Mouse (Mus musculus) ES-E14 (cell line): ENCODE results near the gene Jak2.

Source experiments
- HCFC1 ChIP-seq: IDR thresholded peaks from 2 replicates; pipeline ENCODE4 v1.6.1; 2012; ENCODE audit warnings: low read length, inconsistent platforms, borderline replicate concordance; ENCODE audit not compliant: insufficient read depth
- MAFK ChIP-seq: IDR thresholded peaks from 2 replicates; pipeline ENCODE4 v1.6.1; 2014; ENCODE audit warnings: mild to moderate bottlenecking, low read depth, low read length, inconsistent platforms; ENCODE audit not compliant: insufficient read depth
- ZNF384 ChIP-seq: IDR thresholded peaks from 2 replicates; pipeline ENCODE4 v1.6.1; 2012; ENCODE audit warnings: low read depth, low read length, inconsistent platforms

- TF ChIP-seq ZNF384 (no peak), HCFC1 (no peak), MAFK (no peak)
These were observed 110.0 kb downstream of the Jak2 start for GRCm38 (mm10) chr19:29361468-29362130.
